In genomic region chr9:65734931-65735330, GRCm38 (mm10) we compare ENCODE assay signal across 11 mouse cellular contexts.
"Had no signal": no experiment of that assay in that cellular context is flagged by ENCODE, and none has a peak within 500 bp of the region (broad histone marks: within the 10 kb centered on the region; RNA-seq: fewer than 3 reads in every experiment).

No protein-coding gene starts in this region.

- H3K4me3 ChIP-seq: layer of hippocampus, adult 2 months; limb, embryonic 12.5 days; midbrain, embryonic 12.5 days; neural tube, embryonic 15.5 days had no signal

- ATAC-seq: midbrain, embryonic 16.5 days had no signal

- H3K9ac ChIP-seq: limb, embryonic 12.5 days; midbrain, embryonic 12.5 days; neural tube, embryonic 15.5 days had no signal

- H3K4me2 ChIP-seq: limb, embryonic 12.5 days; liver, embryonic 11.5 days; midbrain, embryonic 12.5 days; neural tube, embryonic 15.5 days had no signal

- H3K27ac ChIP-seq: kidney, postnatal 0 days; limb, embryonic 12.5 days; midbrain, embryonic 12.5 days; neural tube, embryonic 15.5 days had no signal

- H3K4me1 ChIP-seq: limb, embryonic 12.5 days; midbrain, embryonic 12.5 days had no signal

- DNase-seq: kidney, postnatal 4 days; right cerebral cortex, adult 18-20 months; right cerebral cortex, postnatal 25 days; thymus, postnatal 36 days had no signal

- H3K9me3 ChIP-seq: midbrain, embryonic 12.5 days; neural tube, embryonic 15.5 days had no signal

- H3K27me3 ChIP-seq: limb, embryonic 12.5 days; midbrain, embryonic 12.5 days; neural tube, embryonic 15.5 days had no signal
